Mouse (Mus musculus) ZHBTc4 (cell line): ENCODE measurements at regions not wholly inside any gene's neighbourhood (a gene's known extent, or its start where the extent isn't known, plus 50 kb on each side); places are given as distances from the start of the nearest gene placed in this dataset.

ENCODE experiments used
- DNase-seq: peaks from one replicate; pipeline ENCODE4 v3.0.0-alpha.2; 2011; ENCODE audit warnings: low read depth, low spot score

DNA sequence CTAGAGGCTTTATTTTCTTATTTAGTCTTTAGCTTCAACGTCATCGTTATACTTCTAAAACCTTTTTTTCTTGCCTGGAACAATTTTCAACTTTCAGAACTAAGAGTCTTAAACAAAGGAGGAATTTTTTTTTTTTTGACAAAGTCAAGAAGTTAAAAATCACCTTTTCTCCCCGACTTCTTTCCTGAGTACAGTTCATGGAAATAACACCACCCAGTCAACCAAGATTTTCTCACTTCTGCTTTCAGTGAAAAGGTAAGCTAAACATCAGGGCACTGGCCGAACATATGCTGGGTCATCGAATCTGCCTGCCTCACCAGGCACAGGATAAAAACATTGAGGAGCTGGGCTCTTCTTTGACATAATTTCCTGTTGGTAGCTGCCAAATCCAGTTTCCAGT lies 277.4 kb upstream of the Actbl2 start:
- DNase-seq = no peak

DNA sequence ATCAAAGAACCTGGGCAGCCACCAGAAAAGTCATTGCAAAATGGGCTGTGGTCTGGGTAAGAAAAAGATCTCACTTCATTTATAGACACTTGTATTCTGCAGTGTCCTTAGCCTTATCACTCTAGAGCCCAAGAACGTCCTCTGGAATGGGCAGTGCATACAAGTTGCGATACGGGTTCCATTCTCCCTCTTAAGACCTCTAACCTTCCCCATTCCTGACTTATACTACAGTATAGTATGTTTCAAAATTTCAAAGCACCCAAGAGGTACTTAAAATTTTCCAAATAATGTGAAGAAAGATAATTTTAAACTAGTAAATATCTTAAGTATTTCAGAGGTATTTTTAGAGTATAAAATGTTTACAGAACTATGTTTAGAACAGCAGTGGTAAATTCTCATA lies 276.8 kb upstream of the Actbl2 start:
- no peak for DNase-seq

DNA sequence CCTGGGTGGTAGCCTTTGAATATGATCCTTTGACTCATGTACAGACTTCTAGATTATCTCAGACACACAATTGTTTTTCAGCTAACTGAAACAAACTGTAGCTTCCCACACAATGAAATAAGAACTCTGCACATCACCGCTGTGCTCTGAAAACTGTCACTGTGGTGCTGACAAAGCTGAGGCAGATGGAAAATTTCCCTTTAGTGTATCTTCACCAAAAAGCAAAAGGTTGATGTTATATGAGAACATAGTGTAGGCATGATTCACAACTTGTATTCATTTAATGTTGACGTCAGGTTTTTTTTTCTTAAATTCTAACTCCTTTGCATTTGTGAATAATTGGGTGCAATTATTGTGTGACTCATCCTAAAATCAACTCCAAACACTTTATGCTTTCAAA lies 264.1 kb upstream of the Actbl2 start:
- DNase-seq = no peak

DNA sequence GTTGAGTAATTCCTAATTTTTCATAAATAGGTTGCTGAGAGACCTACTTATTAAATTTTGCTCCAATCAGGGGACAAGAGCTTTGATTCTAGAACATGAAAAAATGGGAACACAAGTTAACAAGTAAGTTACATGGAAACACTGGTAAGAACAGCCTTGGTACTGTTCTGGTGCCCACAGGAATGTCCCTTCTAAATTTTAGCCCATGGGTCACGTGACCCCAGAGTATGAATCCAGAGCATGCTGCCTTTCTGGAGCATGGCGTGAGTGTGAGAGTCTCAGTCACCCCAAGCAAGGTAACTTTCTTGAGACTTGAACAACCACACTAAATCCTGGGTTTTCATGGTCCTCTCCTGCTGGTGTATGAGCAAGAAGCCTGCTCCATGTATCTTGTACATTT lies 263.7 kb upstream of the Actbl2 start:
- DNase-seq = no peak

DNA sequence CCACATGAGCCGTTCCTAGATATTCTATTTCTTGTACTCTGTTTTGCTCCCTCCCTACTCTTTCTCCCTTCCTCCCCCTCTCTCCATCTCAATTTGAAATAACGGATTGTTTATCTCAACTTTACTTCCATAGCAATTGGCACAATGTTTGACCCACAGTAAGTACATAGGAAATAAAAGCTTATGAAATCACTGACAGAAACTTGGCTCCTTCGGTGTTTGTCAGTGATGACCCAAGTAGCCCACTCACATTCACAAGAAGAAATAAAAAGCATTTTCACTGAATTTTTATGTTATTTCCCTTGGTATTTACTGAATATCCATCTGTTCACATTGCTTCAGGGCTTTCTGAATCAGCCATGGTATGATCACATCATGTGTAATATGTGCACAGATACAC lies 260.2 kb upstream of the Actbl2 start:
- no peak for DNase-seq

DNA sequence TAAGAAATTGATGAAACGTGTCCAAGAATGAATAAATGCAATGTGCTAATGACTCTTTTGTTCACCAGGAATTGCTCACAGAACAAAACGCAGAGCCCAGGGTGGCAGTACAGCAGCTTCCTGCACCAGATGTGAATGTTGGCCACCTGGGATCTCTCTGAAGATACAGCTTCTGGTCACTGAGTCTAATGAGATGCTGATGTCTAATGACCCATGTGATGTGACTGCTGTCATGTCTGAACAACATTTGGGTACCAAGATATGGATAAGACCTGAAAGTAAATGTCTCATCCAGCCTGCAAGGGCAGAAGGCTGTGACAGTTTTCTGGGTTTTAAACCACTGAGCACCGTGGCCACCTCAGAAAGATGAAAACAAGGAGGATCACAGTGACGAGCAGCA lies 252.1 kb upstream of the Actbl2 start:
- DNase-seq = no peak

- no peak for DNase-seq
These were observed 240.7 kb upstream of the Actbl2 start for GRCm38 (mm10) chr13:111014142-111014541.

- DNase-seq = no peak
These were observed 224.7 kb upstream of the Actbl2 start for GRCm38 (mm10) chr13:111030111-111030510.

DNA sequence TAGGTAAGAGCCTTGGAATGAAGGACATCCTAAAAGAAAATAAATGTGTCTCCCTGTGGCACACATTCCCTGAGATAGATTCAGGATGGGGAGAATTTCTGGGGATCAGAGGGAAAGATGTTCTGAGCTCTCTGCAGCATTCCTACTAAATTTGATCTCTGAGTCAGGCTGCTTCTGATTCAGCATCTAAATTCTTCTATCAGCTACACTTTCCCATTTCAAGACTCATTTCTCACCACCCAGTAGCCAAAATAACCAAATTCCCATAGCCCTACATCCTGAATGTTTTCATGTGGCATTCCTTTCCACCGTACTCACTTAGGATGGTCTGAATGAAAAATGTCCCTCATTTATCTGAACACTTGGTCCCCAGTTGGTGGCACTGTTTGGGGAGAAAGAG lies 223.2 kb upstream of the Actbl2 start:
- DNase-seq = no peak

DNA sequence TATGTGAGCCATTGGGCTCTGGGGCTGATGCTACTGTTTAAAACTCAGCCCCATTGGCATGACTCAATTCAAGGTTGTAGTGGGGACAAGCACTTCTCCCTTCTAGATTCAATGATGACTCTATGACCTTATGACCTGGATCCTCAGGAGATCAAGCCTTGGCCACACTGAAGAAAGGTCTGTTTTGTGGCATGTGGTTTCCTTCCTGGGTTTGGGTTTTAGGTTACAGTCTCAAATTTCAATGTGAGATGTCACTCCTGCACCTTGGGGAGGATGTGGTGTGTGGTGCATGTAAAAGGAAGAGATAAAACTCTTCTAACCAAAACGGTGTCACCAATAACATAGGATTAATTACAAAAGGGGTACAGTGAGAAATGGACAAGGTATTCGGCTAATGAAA lies 211.2 kb upstream of the Actbl2 start:
- DNase-seq = no peak

- no peak for DNase-seq
These were observed 210.3 kb upstream of the Actbl2 start for GRCm38 (mm10) chr13:111044328-111045002.

DNA sequence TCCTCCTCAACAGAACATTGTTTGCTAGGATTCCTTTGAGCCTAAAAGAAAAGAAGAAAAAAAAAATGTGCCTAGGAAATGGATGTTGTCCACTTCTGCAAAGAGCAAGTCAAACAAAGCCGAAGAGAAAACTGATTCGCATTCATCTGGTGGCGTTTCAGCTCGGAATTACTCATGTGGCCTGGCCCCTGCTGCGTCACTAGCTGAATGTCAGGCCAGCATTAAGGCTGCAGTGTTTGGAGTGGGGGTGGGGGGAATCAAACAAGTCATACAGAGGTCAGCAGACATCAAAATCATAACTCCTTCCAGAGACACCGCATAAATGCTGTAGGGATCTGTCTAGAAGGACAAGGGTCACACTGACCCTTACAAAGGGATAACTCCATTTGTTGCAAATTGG lies 204.7 kb upstream of the Actbl2 start:
- DNase-seq = no peak

- DNase-seq = no peak
These were observed 199.0 kb upstream of the Actbl2 start for GRCm38 (mm10) chr13:111055817-111056216.

DNA sequence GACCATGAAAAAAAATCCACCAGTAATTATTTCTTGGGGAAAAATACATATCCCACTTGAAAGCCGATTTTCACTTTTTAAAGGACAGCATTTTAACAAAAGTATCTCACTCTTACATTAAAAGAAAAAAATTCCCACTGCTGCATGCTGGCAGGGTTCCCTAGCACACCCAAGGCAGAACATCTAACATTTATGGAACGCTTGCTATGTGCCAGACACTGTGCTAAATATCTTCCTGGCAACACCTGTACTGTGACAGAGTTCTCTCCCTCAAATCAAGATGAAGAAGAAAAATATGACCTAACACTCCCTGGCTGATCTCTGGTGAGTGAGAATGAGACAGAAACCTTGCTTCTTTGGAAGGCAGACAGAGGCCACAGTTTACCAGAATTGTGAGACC lies 167.1 kb upstream of the Actbl2 start:
- DNase-seq = no peak

DNA sequence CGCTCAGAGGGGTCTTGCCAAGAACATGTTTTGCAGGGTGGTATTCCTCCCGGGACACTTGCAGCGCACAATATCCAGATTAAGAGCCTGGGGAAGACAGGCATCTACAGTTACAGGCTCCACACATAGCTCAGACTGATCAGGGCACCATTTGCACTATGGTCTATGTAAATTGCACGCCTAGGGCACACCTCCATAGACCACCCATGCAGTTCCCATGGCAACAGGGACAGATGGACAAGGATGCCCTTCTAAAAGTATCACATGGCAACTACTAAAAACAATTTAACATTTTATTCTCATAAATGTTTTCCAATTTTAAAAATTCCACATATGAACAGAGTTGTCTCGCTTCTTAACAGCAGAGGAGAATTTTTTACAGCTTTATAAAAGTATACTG lies 158.7 kb upstream of the Actbl2 start:
- DNase-seq = no peak

DNA sequence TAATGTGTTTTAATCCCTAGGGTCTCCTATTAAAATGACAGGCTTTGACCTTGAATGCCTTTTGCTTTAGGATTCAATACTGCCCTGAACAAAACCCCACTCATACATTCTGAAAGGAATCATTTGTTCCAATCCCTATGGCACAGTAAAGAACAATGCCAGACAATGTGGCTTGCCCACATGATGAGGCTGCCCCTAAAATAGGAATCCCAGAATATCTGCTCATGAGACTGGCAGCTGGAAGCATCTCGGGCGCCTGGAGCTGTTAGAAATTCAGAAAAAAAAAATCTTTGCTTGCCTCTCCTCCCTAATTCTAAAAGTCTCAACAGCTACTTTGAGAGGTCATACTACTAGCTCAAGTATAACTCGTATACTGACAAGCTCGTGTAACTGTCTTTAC lies 157.5 kb upstream of the Actbl2 start:
- no peak for DNase-seq

DNA sequence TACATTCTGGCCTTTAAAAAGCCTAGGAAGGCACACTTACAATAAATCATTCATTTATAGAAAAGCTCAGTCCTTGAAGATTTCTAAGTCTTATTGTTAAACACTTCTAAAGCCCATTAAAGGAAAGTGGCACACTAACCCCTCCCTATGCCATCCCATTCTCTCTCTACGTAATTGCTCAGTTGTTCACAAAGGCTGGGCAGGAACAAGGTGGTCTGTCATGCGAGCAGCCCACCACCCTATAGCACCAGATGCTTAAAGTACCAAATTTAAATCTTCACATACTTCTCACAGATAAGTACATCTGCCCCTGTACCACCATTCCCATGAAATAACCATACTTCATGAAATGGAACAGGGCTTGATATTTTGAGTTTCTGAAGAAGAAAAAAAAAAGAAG lies 156.1 kb upstream of the Actbl2 start:
- no peak for DNase-seq

GRCm38 (mm10) chr13:111099252-111099651 lies 155.6 kb upstream of the Actbl2 start:
- no peak for DNase-seq

- DNase-seq = peak; percentile 18
These were observed 154.4 kb upstream of the Actbl2 start for GRCm38 (mm10) chr13:111100448-111100847.

- DNase-seq = no peak
These were observed 150.1 kb upstream of the Actbl2 start for GRCm38 (mm10) chr13:111104567-111105219.

- no peak for DNase-seq
These were observed 123.7 kb upstream of the Actbl2 start for GRCm38 (mm10) chr13:111131108-111131507.

- DNase-seq = no peak
These were observed 118.4 kb upstream of the Actbl2 start for GRCm38 (mm10) chr13:111136392-111136791.

DNA sequence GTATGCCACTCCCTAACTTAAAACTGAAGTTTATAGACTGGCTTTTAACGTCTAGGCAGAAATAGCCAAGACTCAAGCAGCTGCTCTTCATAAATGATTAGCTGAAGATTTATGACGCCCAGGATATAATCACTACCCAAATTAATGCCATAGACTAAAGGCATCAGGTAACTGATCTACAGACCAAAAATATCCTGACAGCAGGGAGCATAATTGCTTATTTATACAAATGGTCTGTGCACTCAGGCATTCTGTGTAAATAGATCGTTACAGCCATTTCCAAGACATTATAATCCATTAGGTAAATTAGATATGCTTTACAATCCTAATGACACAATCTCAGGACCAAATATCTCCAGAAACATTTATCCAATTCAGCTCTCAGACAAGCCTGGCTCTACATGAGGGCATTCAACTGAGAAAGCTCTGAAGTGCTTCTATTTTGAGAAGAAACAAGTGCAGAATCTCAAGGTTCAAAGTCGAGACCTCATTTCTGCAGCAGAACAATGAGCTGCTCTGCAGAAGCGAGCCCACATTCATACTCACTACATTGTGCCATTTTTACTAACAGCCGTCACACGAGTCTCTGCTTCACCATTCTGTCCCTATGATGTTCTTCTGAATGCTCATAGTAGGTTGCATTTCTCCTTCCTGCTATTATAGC lies 111.9 kb upstream of the Actbl2 start:
- DNase-seq = no peak
